Mouse (Mus musculus): Measurements from ENCODE around the gene Zfp52. TPM values are rescaled to one million over a fixed set of nuclear protein-coding genes. Genes with fewer than 3 reads are reported as not detected.
A peak's percentile ranks its signal among the peaks of the same experiment; 100 is the strongest.

Zfp52 gene
- total RNA-seq (2012; rRNA removed), result 3.4 and 3.7 TPM in 2 replicates

GRCm38 (mm10) chr17:21535096-21536001 lies at the start of gene Zfp52:
Gene Zfp52, plus strand, starts transcription at chr17:21535539.
- Histone ChIP-seq H3K36me3 (ENCODE audit: control insufficient read depth, insufficient read depth, low read length, poor library complexity, severe bottlenecking) (no peaks in the 10 kb centered on the region), H3K4me1 (ENCODE audit: control insufficient read depth in 2 of 2, insufficient read depth in 2 of 2, low read length in 2 of 2, poor library complexity in 1 of 2) (peaks cover 5 to 13% of the 10 kb centered on the region in 2 experiments; a peak in 2 of 4 replicates), H3K27ac (ENCODE audit: insufficient read depth, low read depth, low read length, poor library complexity, severe bottlenecking) (peak within 1 kb of the TSS; percentile 40), H3K9me3 (ENCODE audit: control insufficient read depth, insufficient read depth, low read depth, low read length) (no peaks in the 10 kb centered on the region), H3K4me3 (ENCODE audit: insufficient read depth in 1 of 2, low read depth in 1 of 2, low read length in 2 of 2, poor library complexity in 1 of 2, severe bottlenecking in 1 of 2) (peak within 1 kb of the TSS; percentile 62 to 64), H3K9ac (ENCODE audit: insufficient read depth, low read depth, low read length, poor library complexity, severe bottlenecking) (peak within 1 kb of the TSS; percentile 34)
- in situ Hi-C loops (cut with MboI; ENCODE audit: low sequenced_read_pairs in 2 of 2, unreplicated experiment in 2 of 2), result no loop called here
- TF ChIP-seq CHD2 (IDR thresholded peaks at IDR 0.05; ENCODE audit: low read depth, low read length), result no peak
- 0 out of 2 replicates have a peak, but pooled peaks have one; percentile 16 for TF ChIP-seq MAFK (IDR thresholded peaks at IDR 0.05; ENCODE audit: insufficient read depth, low read depth, low read length)
- peak; percentile 36 for DNase-seq (ENCODE audit: low read depth, low spot score)

GRCm38 (mm10) chr17:21488760-21489499 lies 46.4 kb upstream of the Zfp52 start, which contains the start of gene Zfp53:
Gene Zfp53, plus strand, starts transcription at chr17:21488998.
- H3K27ac ChIP-seq (ENCODE audit: insufficient read depth, low read depth, low read length, poor library complexity, severe bottlenecking), result peak within 1 kb of the TSS; percentile 42; the same call in 1 of the 2 replicates
- no peaks in the 10 kb centered on the region for H3K36me3 ChIP-seq (ENCODE audit: control insufficient read depth, insufficient read depth, low read length, poor library complexity, severe bottlenecking)
- DNase-seq (ENCODE audit: low read depth, low spot score), result peak; percentile 85
- 0 out of 4 replicates have a peak, but pooled peaks cover 0 to 1% of the 10 kb centered on the region in 2 experiments for H3K4me1 ChIP-seq (ENCODE audit: control insufficient read depth in 2 of 2, insufficient read depth in 2 of 2, low read length in 2 of 2, poor library complexity in 1 of 2)
- no peaks in the 10 kb centered on the region for H3K9me3 ChIP-seq (ENCODE audit: control insufficient read depth, insufficient read depth, low read depth, low read length)
- peak within 1 kb of the TSS; percentile 74 to 85 for H3K4me3 ChIP-seq (ENCODE audit: insufficient read depth in 1 of 2, low read depth in 1 of 2, low read length in 2 of 2, poor library complexity in 1 of 2, severe bottlenecking in 1 of 2)
- in situ Hi-C loops (cut with MboI; ENCODE audit: low sequenced_read_pairs in 2 of 2, unreplicated experiment in 2 of 2), result no loop called here
- H3K9ac ChIP-seq (ENCODE audit: insufficient read depth, low read depth, low read length, poor library complexity, severe bottlenecking), result peak within 1 kb of the TSS; percentile 78
- TF ChIP-seq HCFC1 (IDR thresholded peaks at IDR 0.05; ENCODE audit: borderline replicate concordance, insufficient read depth, low read length) (0 out of 2 replicates have a peak, but pooled peaks have one; percentile 44), CHD2 (IDR thresholded peaks at IDR 0.05; ENCODE audit: low read depth, low read length) (peak; percentile 96), ZC3H11A (IDR thresholded peaks at IDR 0.05; ENCODE audit: borderline replicate concordance, low read depth, low read length) (no peak)

DNA sequence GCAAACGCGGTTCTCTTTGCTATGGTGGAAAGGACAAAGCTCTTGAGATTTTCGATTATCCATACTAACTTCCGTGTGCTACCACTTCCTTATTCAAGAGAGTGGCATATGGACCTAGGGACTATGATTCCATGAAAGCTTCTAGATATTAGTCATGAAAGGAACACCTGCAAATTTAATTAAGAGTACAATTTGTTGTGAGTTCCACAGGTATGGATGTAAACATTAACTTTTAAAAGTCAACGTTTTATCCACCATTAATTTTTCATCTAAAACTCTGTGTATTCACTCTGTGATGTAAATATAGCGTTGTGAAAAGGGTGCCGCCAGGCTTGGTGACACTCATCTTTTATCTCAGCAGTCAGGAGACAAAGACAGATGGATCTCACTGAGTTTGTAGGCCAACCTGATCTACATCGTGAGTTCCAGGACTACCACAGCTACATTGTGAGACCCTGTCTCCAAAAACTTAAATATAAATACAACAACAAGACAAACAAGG lies 45.8 kb upstream of the Zfp52 start:
- Histone ChIP-seq H3K27ac (ENCODE audit: insufficient read depth, low read depth, low read length, poor library complexity, severe bottlenecking) (no peak overlapping the region), H3K9me3 (ENCODE audit: control insufficient read depth, insufficient read depth, low read depth, low read length) (no peaks in the 10 kb centered on the region), H3K4me1 (ENCODE audit: control insufficient read depth in 2 of 2, insufficient read depth in 2 of 2, low read length in 2 of 2, poor library complexity in 1 of 2) (0 out of 4 replicates have a peak, but pooled peaks cover 0 to 1% of the 10 kb centered on the region in 2 experiments), H3K36me3 (ENCODE audit: control insufficient read depth, insufficient read depth, low read length, poor library complexity, severe bottlenecking) (no peaks in the 10 kb centered on the region), H3K4me3 (ENCODE audit: insufficient read depth in 1 of 2, low read depth in 1 of 2, low read length in 2 of 2, poor library complexity in 1 of 2, severe bottlenecking in 1 of 2) (peak overlapping the region; percentile 74 to 85), H3K9ac (ENCODE audit: insufficient read depth, low read depth, low read length, poor library complexity, severe bottlenecking) (no peak overlapping the region)
- DNase-seq (ENCODE audit: low read depth, low spot score), result no peak
- no peak for TF ChIP-seq HCFC1 (IDR thresholded peaks at IDR 0.05; ENCODE audit: borderline replicate concordance, insufficient read depth, low read length)
- in situ Hi-C loops (cut with MboI; ENCODE audit: low sequenced_read_pairs in 2 of 2, unreplicated experiment in 2 of 2), result no loop called here

- Histone ChIP-seq H3K36me3 (ENCODE audit: control insufficient read depth, insufficient read depth, low read length, poor library complexity, severe bottlenecking) (peaks cover 4% of the 10 kb centered on the region; the same call in 1 of the 2 replicates), H3K9ac (ENCODE audit: insufficient read depth, low read depth, low read length, poor library complexity, severe bottlenecking) (no peak overlapping the region), H3K4me1 (ENCODE audit: control insufficient read depth in 2 of 2, insufficient read depth in 2 of 2, low read length in 2 of 2, poor library complexity in 1 of 2) (no peaks in the 10 kb centered on the region), H3K27ac (ENCODE audit: insufficient read depth, low read depth, low read length, poor library complexity, severe bottlenecking) (no peak overlapping the region), H3K4me3 (ENCODE audit: insufficient read depth in 1 of 2, low read depth in 1 of 2, low read length in 2 of 2, poor library complexity in 1 of 2, severe bottlenecking in 1 of 2) (no peak overlapping the region), H3K9me3 (ENCODE audit: control insufficient read depth, insufficient read depth, low read depth, low read length) (no peaks in the 10 kb centered on the region)
- TF ChIP-seq ZC3H11A (IDR thresholded peaks at IDR 0.05; ENCODE audit: borderline replicate concordance, low read depth, low read length), result no peak
- TF ChIP-seq HCFC1 (IDR thresholded peaks at IDR 0.05; ENCODE audit: borderline replicate concordance, insufficient read depth, low read length), result no peak
- no peak for TF ChIP-seq CHD2 (IDR thresholded peaks at IDR 0.05; ENCODE audit: low read depth, low read length)
- TF ChIP-seq MAFK (IDR thresholded peaks at IDR 0.05; ENCODE audit: insufficient read depth, low read depth, low read length), result no peak
- no peak for TF ChIP-seq ZNF384 (IDR thresholded peaks at IDR 0.05; ENCODE audit: low read depth, low read length)
- no peak for DNase-seq (ENCODE audit: low read depth, low spot score)
- in situ Hi-C loops (cut with MboI; ENCODE audit: low sequenced_read_pairs in 2 of 2, unreplicated experiment in 2 of 2), result no loop called here
Measured at GRCm38 (mm10) chr17:21501365-21501764, 34.0 kb upstream of the Zfp52 start.
